Mouse (Mus musculus) mesoderm, embryonic 11.5 days (tissue): Measurements from ENCODE around the gene Pdia2.
A peak's percentile ranks its signal among the peaks of the same experiment; 100 is the strongest.
"Not testable (repeated sequence)": the region's sequence is repeated elsewhere in the genome, so short reads cannot be mapped to it uniquely, and the experiment has no call there.

Experiments
- DNase-seq: peaks from one replicate; pipeline ENCODE4 v3.0.0-alpha.2; 2012; ENCODE audit warnings: low read depth, low spot score

Gene Pdia2

GRCm38 (mm10) chr17:26200831-26201705, 2.2 kb upstream of the Pdia2 start:
- DNase-seq: peak; percentile 39

- DNase-seq: no peak
These were observed 6.3 kb downstream of the Pdia2 start for GRCm38 (mm10) chr17:26192481-26193190.

DNA sequence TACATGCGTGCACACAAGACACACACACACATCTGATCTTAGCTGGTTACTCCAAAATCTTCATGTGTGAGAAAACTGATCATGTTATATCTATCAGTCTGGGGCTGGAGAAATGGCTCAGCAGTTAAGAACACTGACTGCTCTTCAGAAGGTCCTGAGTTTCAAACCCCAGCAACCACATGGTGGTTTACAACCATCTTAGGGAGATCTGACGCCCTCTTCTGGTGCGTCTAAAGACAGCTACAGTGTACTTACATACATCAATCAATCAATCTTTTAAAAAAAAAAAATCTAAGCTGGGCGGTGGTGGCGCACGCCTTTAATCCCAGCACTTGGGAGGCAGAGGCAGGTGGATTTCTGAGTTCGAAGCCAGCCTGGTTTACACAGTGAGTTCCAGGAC, 7.4 kb downstream of the Pdia2 start:
- not testable (repeated sequence) for DNase-seq

DNA sequence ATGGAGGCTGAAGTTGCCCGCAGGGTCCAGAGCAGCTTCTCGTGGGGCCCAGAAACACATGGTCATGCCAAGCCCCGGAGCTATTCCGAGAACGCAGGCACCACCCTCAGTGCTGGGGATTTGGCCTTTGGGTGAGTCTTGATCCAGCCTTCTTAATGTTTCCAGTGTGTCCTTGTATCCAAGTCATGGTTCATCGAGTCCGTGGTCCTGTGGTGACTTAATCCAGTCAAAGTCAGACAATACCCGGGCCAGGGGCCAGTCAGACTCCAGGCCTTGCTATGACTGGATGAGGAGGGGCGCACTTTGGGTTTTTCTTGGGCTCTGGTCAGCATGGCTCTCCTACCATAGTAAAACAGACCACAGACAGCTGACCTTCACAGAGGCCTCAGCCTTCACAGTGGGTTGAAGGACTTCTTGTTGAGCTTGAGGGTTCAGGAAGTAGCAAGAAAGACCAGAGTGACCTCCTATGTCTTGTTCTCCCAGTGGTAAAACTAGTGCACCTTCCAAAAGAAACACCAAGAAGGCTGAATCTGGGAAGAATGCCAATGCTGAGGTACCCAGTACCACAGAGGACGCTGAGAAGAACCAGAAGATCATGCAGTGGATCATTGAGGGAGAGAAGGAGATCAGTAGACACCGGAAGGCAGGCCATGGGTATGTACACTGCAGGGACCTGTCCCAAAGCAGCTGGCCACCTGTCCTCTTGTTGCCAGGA, 10.6 kb downstream of the Pdia2 start:
- no peak for DNase-seq

DNA sequence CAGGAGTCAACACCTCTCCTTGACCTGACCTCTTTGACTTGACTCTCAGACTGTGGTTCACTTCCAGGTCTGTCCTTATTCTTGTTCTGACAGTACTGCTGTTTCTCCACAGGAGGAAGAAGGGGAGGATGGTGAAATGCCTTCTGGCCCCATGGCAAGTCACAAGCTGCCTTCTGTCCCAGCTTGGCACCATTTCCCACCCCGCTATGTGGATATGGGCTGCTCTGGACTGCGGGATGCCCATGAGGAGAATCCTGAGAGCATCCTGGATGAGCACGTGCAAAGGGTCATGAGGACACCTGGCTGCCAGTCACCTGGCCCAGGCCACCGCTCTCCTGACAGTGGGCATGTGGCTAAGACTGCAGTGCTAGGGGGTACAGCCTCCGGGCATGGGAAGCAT, 11.3 kb downstream of the Pdia2 start:
- no peak for DNase-seq

DNA sequence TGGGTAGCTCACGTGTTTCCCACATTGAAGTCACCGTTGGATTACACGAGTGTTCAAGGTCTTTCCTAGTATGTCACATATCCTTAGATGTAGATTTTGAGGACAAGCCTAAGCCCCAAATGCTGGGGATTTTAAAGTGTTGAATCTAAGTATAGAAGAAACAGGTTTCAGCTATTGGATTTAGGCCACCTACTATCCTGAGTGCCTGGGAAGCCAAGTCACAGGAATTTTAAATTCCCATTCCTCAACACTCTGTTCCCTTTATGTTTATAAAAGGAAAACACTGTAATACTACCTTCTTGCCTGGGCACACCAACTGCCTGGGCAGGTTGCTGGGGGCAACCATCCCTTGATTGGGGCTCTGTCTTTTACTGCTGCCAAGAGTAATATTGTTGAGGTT, 17.7 kb downstream of the Pdia2 start:
- DNase-seq: no peak

DNA sequence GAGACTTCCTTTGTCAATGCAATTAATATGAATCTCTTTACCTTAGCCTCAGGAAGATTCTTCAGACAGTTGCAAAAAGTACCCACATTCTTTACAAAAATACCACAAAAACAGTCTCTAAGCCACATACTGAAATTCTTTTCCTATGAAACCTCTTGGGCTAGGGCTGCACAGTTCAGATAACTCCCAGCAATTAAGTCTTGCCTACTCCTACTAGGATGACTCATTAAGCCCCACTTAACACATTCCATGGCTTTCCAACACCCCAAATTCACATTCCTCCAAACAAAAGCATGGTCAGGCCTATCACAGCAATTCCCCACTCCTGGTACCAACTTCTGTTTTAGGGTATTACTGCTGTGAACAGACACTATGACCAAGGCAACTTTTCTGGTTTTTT, 20.3 kb downstream of the Pdia2 start:
- DNase-seq: no peak

DNA sequence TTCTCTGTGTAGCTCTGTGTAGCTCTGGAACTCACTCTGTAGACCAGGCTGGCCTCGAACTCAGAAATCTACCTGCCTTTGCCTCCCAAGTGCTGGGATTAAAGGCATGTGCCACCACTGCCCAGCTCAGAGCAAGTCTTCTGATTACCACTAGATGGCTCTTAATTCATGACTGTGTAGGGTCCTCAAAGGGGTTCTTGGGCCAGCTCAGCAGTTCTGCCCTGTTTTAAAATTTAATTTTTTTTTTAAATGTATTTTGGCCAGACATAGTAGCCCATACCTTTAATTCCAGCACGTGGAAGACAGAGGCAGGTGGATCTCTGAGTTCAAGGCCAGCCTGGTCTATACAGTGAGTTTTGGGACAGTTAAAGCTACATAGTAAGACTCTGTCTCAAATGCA, 23.6 kb downstream of the Pdia2 start:
- not testable (repeated sequence) for DNase-seq

DNA sequence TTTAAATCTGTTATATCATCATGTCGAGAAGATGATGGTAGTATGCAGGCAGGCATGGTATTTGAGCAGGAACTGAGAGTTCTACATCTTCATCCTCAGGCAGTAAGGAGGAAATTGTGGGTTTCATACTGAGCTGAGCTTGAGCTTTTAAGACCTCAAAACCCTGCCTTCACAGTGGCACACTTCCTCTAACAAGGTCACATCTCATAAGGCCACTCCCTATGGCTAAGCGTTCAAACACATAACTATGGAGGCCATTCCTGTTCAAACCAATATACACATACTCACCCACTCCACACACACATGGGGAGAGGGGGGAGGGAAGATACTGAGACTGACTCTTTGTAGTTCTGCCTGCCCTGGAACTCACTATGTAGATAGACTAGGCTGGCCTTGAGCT, 30.8 kb downstream of the Pdia2 start:
- no peak for DNase-seq

GRCm38 (mm10) chr17:26162736-26163135, 36.2 kb downstream of the Pdia2 start:
- no peak for DNase-seq

DNA sequence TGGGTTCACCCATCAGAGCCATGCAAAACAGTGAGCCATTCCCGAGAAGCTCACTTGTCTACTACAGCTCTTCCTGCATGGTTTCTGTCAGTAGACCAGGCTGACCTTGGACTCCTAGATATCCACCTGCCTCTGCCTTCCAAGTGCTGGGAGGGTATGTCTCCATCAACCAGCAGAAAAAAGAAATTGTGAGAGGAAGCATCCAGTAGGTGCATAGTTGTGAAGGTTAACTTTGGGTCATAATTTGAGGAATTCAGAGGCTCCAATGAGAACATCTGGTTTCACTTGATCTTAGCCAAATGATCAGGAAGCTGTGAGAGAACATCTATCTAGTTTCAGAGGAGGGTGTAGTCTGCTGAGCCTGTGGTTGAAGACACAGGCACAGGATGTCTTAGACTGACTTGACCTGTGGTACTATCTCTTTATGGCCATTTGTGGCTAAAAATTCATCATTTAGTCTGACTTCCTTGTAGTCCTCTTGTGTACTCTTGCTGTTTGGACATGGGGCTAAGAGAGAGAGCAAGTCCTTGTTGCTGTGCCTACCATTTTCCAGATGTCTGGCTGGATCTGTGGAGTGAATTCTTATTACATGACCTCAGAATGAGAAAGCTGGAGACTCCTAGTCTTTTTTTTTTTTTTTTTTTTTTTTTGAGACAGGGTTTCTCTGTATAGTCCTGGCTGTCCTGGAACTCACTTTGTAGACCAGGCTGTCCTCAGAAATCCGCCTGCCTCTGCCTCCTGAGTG, 46.8 kb downstream of the Pdia2 start:
- no peak for DNase-seq

- DNase-seq: no peak
These were observed 49.8 kb downstream of the Pdia2 start for GRCm38 (mm10) chr17:26149056-26149455.
